Mouse (Mus musculus) heart, adult 9 months (tissue): Measurements from ENCODE around the gene Spryd7.
"Not testable (repeated sequence)": the region's sequence is repeated elsewhere in the genome, so short reads cannot be mapped to it uniquely, and the experiment has no call there.

Experiments
- DNase-seq, 2 experiments: peaks; one replicate each; pipeline ENCODE4 v3.0.0; 2022; ENCODE audit warnings: low spot score in 2 of 2

Spryd7 gene

DNA sequence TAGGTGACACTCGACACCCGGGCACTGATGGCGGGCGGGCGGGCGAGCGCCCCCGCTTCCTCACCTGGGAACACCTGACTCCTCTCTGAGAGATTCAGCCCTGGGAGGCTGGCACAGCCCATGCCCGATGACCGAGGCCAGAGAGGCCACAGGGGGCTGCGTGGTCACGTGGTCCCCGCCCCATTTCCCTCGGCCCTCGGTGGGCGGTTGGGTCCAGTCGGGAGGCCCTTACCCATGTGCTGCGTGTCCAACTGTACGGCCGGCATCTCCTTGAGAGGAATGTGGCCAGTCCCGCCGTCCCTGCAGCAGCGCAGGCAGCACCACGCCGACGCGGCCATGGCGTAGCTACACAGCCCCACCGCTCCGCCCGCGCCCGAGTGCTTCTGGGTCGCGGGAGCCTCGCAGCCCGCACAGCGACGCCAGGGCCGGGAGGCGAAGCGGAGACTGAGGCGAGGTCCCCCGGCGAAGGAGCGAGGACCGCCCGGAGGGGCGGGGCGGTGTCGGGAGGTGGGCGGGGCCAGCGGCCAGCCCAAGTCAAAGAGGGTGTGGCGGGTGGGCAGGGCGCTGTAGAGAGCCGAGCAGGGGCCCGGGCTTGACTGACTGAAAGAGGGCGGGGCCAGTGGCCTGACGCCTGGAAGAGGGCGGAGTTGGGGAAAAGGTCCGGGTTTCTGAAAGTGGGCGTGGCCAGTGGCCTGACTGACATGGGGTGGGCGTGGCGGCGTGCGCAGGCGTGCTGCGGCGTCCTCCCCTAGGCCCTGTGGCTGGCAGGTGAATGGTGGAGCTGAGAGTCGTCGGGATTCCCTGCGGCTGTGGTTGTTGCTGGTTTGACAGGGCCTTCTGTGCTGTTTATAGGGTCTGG lies at the start of gene Spryd7:
Gene Spryd7 (minus strand): TSS at position 598 of the 859 bp plus-strand sequence.
- peak; percentile 97 for DNase-seq

DNA sequence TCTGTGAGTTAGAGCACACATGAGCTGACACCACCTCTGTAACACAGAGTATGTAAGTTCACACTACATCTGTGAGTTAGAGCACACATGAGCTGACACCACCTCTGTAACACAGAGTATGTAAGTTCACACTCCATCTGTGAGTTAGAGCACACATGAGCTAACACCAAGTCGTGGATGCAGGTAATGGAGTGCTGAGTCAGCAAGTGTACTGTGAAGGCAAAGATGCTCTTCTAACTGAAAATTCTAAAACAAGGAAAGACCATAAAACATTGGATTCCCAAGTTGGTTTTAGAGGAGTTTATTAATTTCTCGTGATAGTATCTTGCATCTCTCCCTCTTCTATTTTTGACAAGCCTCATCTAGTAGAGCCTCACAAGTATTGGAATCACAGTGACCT lies 49.4 kb upstream of the Spryd7 start:
- DNase-seq: not testable (repeated sequence)

DNA sequence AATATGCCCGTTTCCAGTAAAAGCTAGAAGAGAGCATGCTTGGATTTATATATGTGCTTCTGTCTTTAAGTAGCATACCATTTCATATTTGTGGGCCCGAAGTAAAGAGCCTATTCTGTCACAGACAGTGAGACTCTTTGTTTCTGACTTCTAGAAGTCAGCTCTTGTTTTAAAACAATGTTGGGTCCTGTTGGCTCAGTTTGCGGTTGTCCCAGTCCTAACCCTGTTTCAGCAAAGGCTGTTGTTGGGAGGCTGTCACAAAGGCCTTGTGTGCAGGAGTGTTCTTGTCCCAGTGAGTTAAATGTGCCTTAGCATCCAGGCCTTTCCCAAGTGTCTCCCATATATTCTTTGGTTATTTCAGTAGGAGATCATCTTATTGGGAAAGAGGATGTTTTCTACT lies 47.4 kb upstream of the Spryd7 start:
- no peak for DNase-seq

DNA sequence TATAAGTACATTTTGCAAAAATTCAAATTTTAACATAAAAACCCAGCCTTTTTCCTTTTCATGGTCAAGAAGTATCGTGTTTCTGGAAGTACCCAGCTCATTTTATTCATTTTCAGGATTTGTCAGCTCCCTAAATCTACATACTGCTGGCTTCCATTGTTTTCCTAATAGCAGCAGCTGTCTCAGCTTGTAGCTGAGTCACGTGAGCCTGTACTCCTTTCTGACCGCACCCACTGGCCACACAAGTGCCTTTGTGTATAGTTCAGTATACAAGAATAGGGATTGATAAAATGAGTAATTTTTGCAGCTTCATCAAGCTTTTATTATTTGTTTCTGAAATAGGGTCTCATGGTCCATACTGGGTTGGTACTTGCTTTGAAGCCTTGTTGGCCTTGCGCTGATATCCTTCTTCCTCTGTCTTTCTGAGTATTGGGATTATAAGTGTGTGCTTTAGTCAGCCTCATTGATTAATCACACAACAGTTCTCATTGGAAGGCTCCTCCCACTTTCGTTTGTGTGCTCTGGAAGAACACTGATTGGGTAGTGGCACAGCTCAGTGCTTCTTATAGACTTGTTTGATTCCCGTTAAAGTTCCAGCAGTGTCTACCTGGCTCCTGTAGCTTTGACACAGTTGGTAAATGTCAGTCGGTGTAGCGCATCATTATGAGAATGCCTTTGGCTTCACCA lies 46.5 kb upstream of the Spryd7 start:
- DNase-seq: no peak

DNA sequence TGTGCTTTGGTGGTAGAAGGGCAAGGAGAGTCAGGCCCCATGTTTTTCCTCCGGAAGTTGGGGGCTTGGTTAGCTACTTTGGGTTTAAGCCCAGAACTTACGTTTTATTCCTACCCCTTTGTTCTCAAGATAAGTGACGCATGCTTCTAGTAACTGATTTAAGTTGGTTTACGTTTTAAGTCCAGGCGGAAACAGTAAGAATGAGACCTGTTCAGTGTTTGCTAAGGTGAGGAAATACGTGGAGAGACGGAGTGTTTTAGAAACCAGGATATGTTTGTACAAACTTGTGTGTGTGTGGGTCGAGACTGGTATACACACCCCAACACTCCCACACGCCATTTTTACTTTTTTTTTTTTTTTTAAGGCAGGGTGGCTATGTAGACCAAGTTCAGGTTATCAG lies 44.7 kb upstream of the Spryd7 start:
- DNase-seq: no peak

DNA sequence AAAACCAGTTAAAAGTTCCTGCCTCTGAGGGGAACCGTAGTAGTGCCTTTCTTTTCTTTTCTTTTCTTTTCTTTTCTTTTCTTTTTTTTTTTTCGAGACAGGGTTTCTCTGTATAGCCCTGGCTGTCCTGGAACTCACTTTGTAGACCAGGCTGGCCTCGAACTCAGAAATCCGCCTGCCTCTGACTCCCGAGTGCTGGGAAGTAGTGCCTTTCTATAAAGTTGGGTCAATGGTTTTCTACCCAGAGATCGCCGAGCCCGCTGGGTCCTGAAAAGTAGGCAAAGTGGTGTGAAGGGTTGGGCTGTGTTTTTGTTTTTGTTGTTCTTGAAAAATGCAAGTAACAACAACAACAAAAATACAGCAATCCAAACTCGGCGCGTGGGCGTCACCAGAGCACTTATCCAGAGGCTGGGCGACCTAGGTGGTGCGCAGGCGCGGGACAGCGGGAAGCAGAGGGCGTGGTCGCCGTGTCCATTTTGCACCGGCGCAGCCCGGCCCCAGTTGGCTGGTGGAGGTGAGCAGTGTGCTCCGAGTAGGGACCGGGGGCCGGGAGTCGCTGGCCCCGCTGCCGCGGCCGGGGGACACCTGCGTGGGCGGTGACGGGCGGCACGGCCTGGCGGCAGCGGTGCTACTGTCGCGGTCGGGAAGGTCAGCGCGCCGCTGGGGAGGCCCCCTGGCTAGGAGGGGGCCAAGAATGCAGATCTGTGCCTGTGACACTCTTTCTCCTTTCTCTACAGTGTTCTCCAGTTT lies 42.5 kb upstream of the Spryd7 start:
- peak; percentile 90 for DNase-seq

DNA sequence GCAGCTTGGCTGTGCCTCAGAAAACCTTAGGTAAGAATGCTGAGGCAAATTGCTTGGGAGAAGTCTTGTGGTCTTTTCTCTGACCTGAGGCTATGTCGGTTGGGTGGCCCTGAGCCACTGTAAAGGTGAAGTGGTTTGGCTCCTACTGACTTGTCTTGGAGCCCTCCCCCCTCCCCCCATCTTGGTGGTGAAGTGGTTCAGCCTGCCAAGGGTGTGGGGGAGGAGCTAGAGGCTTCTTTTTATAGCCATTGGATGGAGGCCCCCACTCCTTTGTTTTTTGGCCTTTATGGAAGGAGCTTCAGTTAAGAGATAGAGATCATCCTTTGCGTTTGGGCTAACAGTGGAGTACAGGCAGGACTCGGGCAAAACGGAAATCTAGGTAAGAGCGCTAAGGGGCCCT lies 41.3 kb upstream of the Spryd7 start, which contains the start of gene Trim13:
Gene Trim13 (plus strand): TSS at position 280 of the 400 bp plus-strand sequence.
- no peak for DNase-seq

DNA sequence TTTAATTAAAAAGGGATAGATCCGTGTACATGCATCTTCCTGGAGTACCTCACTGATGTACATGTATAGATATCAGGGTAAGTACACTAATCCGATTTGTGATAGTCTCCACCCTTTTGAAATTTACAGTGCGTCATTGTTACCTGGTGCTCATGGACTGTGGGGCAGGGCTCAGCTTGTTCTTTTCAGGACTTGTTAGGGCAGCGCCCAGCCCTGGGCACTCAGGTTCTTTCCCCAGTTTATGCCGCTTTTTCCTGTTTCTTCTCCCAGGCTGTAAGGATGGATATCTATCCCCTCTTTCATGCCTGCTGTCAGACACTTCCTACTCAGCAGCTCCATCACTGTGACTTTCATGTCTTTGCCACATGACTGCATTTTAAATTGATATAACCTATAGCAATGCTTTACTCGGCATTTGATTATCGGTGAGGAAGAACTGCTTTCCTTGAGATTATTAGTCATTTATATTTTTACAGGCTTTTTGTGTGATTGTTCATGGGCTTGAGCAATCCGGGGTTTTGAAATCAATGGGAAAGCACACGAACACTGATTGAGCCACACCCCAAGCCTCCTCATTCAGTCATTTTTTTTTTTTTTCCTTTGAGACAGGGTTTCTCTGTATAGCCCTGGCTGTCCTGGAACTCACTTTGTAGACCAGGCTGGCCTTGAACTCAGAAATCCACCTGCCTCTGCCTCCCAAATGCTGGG lies 40.2 kb upstream of the Spryd7 start:
- no peak for DNase-seq

DNA sequence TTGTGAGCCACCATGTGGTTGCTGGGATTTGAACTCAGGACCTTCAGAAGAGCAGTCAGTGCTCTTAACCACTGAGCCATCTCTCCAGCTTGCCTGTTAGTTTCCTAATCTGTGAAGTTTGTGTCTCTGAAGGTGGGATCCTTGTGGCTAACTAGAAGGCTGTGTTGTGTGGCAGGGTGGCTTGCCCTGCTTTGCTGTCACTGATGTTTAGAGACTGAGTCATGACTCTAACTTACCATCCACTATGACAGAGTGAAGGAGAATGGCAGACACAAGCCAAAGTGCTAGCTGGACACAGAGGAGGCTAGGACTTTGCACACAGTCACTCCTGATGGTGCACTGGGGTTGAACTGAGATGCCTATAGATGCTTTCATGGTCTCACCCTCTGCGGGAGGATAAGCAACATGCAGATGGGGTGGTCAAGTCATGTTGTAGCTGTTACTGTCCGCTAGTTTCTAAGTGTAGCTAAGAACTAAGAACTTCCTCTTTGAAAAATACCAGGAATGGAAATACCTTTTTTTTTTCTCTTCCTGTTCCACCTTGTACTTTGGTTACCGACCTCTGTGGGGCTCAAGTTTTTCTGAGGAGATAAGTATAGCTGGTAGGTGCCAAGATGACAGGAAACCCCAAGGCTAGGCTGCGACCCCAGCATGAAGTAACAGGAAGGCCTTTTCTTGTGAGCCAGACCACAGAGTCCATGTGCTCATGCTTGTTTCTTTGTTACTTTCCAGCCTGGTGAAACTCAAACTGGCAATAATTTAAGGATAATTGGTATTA lies 32.8 kb upstream of the Spryd7 start:
- DNase-seq: no peak

DNA sequence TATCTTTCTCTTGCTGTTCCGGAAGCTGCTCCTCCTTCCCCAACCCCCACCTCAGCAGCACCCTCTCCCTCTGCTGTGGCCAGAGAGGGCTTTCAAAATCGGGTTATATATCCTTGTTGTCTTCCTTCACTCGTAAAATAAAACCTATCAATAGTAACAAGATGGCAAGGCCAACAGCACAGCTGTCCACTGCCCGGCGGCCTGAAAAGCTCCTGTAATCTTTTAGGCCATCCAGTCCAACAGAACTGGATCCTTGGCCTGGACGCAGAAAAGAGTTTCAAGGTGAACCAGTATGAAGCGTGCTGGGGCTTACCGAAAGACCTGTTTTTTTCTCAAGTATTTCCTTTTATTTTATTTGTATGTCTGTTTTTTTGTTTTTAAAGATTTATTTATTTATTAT lies 19.3 kb upstream of the Spryd7 start:
- no peak for DNase-seq

DNA sequence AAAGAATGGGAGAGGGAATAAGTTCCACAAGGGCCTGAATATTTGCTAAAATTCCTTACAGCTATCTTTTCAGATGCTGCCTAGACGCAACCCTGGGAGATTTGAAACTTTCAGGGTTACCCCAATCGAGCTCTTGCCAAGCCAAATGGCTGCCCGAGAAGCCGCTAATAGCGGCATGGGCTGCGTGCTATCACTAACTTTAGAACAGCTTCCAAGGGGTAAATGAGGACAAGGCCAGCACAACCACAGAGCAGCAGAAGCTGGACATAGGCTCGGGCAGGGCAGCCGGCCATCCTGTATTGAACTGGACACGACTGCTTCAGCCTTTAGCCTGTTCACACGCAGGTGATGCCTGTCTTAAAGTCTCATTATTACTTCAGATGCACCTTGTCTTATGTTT lies 18.4 kb upstream of the Spryd7 start:
- DNase-seq: peak; percentile 44 to 51

DNA sequence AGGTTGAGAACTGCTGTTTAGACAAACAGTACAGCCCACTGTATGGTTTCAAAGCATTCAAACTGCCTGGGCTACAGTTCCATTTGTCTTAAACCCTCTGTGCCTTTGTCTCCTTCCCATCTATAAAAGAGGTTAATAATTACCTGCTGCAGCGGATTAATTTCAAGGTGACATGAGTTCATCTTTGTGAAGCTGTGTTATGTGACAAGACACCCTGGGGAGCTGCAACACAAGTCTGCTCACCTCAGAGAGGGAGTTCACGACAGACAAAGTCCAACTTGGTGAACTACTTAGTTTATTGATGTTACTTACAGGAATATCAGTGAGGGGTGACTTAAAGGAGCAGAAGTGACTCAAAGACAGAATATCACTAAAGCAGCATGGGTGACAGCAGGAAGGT lies 15.4 kb upstream of the Spryd7 start:
- no peak for DNase-seq

DNA sequence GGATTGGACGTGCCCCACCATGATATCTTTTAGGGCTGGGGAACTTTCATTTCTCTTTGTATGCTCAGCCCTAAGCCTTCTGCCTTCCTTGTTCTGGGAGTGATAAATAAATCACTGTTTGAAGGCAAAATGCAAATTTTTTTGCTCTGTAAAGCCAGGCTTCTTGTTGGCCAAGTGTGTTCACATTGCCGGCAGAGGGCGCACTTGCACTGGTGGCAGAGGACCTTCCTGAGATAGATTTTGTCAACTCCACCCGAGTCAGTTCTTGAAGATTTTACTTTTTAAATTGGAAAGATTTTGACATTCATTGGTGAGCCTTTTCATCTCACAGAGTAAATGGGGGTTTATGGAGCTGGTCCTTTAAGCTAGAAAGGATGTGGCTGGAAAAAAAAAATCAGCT lies 14.7 kb upstream of the Spryd7 start:
- DNase-seq: peak; percentile 50 to 80

DNA sequence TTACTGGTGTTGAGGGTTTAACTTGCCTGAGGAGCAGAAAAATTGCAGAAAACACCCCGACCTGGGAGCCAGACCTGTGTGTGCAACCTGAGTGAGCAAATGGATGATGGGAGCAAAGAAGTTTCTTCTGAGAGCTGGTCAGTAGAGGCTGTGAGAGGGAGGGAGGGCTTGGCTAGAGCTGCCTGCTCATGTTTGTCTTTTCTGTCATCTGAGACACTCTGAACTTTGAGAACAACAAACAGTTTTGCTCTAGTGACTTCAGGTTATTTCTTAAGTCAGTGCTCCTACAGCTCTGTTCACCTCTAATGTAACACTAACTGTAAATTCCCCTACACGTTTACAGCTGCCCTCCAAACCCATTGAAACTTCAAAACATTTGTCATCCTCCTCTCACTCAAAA lies 12.7 kb upstream of the Spryd7 start:
- no peak for DNase-seq

DNA sequence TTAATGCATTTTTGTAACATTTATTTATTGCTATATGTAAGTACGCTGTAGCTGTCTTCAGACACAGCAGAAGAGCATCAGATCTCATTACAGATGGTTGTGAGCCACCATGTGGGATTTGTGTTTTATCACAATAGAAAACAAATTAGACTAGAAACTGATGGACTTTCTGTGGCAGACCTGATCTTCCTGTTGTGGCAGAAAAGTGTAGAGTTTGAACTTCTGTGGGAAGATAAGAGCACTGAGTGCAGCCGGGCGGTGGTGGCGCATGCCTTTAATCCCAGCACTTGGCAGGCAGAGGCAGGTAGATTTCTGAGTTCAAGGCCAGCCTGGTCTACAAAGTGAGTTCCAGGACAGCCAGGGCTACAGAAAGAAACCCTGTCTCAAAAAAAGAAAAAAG lies 9.5 kb upstream of the Spryd7 start:
- DNase-seq: not testable (repeated sequence)

DNA sequence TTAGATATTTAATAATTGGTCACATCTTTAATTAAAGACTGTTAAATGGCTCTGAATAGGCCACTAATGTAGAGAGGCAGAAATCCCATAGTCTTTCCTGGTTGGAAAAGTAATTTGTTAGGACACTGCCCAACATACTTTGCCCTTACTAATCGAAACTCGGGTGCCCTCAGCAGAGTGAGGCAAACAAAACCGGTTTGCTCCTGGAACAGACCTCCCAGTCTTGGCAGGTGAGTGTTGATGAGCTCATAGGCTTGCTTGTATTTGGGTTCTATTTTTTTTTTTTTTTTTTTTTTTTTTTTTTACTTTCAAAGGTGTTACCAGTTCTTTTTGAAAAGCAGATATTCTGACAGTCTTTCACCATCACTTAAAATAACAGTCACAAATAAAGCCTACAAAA lies 3.2 kb upstream of the Spryd7 start:
- DNase-seq: no peak

DNA sequence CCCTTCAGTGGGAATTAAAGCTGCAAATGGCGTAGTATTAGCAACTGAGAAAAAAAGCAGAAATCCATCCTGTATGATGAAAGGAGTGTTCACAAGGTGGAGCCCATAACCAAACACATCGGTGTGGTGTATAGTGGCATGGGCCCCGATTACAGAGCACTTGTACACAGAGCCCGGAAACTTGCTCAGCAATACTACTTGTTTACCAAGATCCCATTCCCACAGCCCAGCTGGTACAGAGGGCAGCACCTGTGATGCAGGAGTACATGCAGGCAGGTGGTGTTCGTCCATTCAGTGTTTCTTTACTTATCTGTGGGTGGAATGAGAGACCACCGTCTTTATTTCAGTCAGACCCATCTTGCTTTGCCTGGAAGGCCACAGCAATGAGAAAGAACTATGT lies 2.2 kb upstream of the Spryd7 start:
- DNase-seq: no peak

DNA sequence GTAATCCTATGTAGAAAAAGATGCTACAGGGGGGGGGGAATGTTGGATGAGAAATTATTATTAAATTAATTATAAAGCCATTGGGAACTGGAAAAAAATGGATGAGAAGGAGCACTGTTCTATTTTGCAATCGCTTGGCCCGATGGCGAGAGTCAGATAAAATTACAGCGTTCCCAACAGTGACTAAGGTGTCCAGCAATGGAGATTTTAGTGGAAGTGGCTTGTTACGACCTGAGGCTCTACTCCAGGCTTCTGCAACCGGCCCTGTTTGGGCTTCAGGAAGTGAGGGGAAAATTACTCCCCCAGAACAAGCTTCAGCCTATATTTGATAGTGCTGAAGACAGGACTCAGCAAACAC lies 776 bp downstream of the Spryd7 start:
- DNase-seq: no peak

DNA sequence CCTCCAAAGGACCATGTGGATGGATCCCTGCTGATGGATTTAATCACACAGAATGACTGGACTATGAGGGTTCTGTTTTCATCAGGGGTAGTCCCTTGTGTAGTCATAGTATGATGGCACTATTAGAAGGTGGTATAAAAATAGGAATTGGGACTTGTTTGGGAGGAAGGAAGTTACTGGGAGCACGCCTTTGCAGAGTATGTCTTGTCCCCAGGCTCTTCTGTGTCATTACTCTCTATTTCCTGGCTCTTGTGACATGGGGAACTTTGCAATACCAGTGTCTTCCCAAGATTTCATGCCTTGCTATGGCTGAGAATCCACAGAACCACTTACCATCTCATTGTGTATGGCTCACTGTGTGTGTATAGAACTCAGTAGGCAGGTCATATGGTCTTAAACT lies 8.1 kb downstream of the Spryd7 start:
- DNase-seq: peak in 1 of 2 experiments; percentile 21

DNA sequence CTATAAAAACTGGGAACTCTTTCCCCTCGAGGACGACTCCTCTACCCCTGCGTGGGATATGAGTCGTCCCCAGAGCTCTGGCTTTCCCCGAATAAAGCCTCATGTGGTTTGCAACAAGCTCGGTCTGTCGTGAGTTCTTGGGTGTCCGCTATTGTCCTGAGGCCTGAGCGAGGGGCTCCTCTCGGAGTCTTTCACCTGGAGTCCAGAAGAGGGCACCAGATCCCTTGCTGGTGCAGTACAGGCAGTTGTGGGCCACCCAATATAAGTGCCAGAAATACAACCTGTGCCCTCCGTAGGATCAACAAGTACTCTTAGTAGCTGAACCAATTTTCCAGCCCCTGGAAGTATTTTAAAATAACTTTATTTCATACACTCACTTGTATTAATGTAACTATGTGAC lies 18.9 kb downstream of the Spryd7 start:
- not testable (repeated sequence) for DNase-seq

DNA sequence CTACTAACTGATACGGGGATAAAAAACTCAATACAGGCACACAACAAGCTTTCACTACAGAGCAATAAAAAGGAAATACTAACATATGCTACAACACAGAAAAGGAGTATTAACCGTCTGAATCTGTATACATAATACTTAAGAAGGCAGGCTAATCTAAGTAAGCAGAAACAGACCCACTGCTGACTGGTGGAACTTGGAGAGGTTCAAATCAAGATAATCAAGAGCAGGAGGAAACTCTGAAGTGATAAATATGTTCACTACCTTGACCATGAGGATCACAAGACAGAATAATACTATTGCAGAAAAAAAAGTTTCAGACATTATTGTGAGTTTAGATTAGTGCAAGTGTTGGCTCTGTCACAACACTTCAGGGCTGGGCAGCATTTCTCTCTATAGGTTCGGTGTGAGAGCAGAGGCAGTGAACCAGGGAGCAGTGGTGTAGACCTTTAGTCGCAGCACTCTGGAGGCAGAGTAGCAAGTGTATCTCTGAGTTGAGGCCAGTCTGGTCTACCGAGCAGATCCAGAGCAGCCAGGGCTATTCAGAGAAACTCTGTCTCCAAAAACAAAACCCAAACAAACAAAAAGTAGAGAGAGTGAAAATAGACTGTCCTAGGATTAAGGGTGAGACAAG lies 19.9 kb downstream of the Spryd7 start:
- DNase-seq: no peak
